Mouse (Mus musculus): ENCODE measurements around the gene Nap1l5. TPM values are rescaled to one million over a fixed set of nuclear protein-coding genes. Genes with fewer than 3 reads are reported as not detected.

Nap1l5 gene
- 0.12 and 0.24 TPM in 2 replicates for polyA plus RNA-seq (2015; fragmentation: Nextera tagmentation; extraction: Ambion mirVana)

DNA sequence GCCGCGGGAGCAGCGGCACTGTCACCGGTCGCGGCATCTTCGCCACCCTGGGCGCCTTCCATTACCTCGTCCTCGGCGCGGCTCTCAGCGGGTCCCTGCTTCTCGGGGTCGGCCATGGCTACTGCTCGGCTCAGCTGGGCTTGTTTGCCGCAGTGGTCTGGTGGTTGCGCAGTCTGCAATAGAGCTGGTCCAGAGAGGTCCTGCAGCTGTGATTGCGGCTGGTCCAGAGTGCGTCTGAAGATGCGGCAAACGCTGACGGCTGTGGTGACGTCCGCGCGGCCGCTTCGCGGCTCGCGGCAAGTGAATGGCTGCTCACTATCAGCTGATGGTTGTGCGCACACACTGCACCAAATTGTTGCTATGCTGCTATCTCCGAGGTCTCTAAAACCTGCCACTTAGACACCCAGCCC, at the start of gene Nap1l5:
Gene Nap1l5 (minus strand): TSS at position 225 of the 410 bp plus-strand sequence.

Other genes starting within 250 kb of the Nap1l5 start
- 1.9 and 3.5 TPM in 2 replicates for gene Herc3, start 75.6 kb downstream of the Nap1l5 start, polyA plus RNA-seq (2015; fragmentation: Nextera tagmentation; extraction: Ambion mirVana)
- gene Fam13a, start 117.5 kb upstream of the Nap1l5 start, polyA plus RNA-seq (2015; fragmentation: Nextera tagmentation; extraction: Ambion mirVana), result 2.7 and 2.9 TPM in 2 replicates